Mouse (Mus musculus): ENCODE results near the gene Pes1. TPM values are rescaled to one million over a fixed set of nuclear protein-coding genes. Genes with fewer than 3 reads are reported as not detected.
"Not testable (repeated sequence)": the region's sequence is repeated elsewhere in the genome, so short reads cannot be mapped to it uniquely, and the experiment has no call there.

Gene Pes1
- polyA plus RNA-seq, 1 experiment: 146 TPM

DNA sequence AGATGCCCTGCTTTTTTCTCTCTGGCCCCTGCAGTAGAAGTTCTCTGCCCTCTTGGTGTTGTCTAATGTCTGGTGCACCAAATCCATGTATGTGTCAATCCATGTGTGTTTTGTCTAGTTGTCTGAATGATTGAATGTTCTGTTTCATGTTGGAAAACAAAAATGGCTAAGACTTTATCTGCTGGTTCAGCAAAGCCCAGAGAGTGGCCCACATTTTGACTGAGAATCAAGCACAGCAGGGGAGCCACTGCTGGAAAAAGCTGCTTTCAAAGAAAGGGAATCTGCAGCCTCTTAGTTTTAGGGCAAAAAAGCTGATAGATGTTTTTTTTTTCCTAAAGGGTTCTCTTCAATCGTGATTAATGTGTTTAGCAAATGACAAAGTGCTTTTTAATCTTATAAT, 17.4 kb upstream of the Pes1 start:
- H3K4me3 ChIP-seq (ENCODE audit: insufficient read depth, poor library complexity, severe bottlenecking): no peak overlapping the region
- TF ChIP-seq MYOD1 (IDR thresholded peaks at IDR 0.05; ENCODE audit: control insufficient read depth, insufficient read length, low read depth) (no peak), MYOG (IDR thresholded peaks at IDR 0.05; ENCODE audit: control insufficient read depth, extremely low read depth, insufficient read length) (no peak), CEBPB (IDR thresholded peaks at IDR 0.05; ENCODE audit: low read depth) (no peak), FOSL1 (IDR thresholded peaks at IDR 0.05; ENCODE audit: insufficient read depth, low read length, poor library complexity, severe bottlenecking) (no peak), MAX (IDR thresholded peaks at IDR 0.05) (no peak), USF1 (IDR thresholded peaks at IDR 0.05; ENCODE audit: low read depth) (no peak), CTCF (IDR thresholded peaks at IDR 0.05; ENCODE audit: control insufficient read depth, insufficient read depth, insufficient read length) (no peak)
- H3K27me3 ChIP-seq (ENCODE audit: control insufficient read depth, insufficient read depth, insufficient read length): peaks cover 15% of the 10 kb centered on the region

DNA sequence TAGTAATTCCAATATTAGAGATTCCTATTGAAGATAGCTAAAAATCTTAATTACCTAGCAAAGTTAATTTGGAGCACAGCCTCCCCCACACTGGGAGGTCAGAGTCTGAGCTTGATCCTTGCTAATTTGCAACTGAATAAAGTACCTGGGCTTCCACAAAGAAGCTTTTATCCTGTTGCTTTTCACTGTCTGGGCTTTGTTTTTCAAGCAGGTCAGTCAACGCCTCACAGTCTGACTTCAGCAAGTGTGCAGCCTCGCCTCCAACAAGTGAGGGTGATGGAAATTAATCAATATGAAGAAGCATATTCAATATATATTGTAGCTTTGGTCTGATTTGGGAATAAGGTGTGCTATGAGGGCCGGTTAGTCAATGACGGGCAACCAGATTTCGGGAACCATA, 8.9 kb upstream of the Pes1 start:
- not testable (repeated sequence) for H3K79me2 ChIP-seq (ENCODE audit: control insufficient read depth, insufficient read depth); H3K79me3 ChIP-seq (ENCODE audit: low read depth); H3K4me3 ChIP-seq (ENCODE audit: insufficient read depth, poor library complexity, severe bottlenecking)

More for the DNA sequence above, 17.4 kb upstream of the Pes1 start:
- no peaks in the 10 kb centered on the region for H3K36me3 ChIP-seq (ENCODE audit: control insufficient read depth, insufficient read depth)
- H3K79me2 ChIP-seq (ENCODE audit: control insufficient read depth, insufficient read depth): no peaks in the 10 kb centered on the region
- no peak overlapping the region for H3ac ChIP-seq (ENCODE audit: control insufficient read depth, insufficient read length, low read depth)
- no peaks in the 10 kb centered on the region for H3K79me3 ChIP-seq (ENCODE audit: low read depth)

DNA sequence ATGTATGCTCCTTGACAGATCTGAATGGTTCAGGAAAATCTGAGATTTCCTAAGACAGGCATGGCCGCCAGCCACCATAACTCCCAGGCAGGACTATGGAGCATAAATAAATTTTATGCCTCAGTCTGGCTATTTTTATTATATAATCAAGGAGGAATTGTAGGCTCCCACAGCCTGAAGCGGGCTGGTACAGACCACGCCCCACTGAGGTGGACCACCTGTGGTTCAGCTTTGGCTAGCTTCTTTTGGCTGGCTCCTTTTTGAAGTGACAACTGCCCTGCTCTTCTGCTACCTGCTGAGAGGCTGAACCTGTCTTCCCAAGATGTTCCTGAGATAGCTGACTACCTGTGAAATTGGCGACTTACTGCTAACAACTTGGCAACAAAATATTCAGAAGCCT, 8.4 kb upstream of the Pes1 start:
- H3ac ChIP-seq (ENCODE audit: control insufficient read depth, insufficient read length, low read depth); H3K4me3 ChIP-seq (ENCODE audit: insufficient read depth, poor library complexity, severe bottlenecking); H3K36me3 ChIP-seq (ENCODE audit: control insufficient read depth, insufficient read depth); H3K79me3 ChIP-seq (ENCODE audit: low read depth); H3K79me2 ChIP-seq (ENCODE audit: control insufficient read depth, insufficient read depth): not testable (repeated sequence)
- H3K27me3 ChIP-seq (ENCODE audit: control insufficient read depth, insufficient read depth, insufficient read length): peaks cover 18% of the 10 kb centered on the region

More for the DNA sequence above, 8.9 kb upstream of the Pes1 start:
- not testable (repeated sequence) for H3ac ChIP-seq (ENCODE audit: control insufficient read depth, insufficient read length, low read depth); H3K36me3 ChIP-seq (ENCODE audit: control insufficient read depth, insufficient read depth)
- H3K27me3 ChIP-seq (ENCODE audit: control insufficient read depth, insufficient read depth, insufficient read length): peaks cover 18% of the 10 kb centered on the region

DNA sequence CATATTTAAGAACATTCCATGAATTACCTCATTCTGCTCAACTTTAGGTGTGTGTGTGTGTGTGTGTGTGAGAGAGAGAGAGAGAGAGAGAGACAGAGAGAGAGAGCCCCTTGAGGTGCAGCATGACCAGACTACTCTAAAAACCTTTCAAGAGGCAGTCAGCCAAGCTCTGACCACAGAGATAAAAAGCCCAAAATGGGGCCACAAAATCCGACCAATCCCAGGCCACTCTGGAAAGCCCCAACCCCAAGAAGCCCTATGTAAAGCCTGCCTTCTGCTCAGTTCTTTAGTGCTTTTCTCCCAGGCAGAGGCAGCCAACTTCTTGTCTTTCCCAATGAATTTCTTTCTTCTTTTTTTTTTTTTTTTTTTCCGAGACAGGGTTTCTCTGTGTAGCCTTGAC, 2.9 kb upstream of the Pes1 start:
- peaks cover 22% of the 10 kb centered on the region for H3K79me2 ChIP-seq (ENCODE audit: control insufficient read depth, insufficient read depth)
- H3K4me3 ChIP-seq (ENCODE audit: insufficient read depth, poor library complexity, severe bottlenecking): no peak overlapping the region
- peaks cover 21% of the 10 kb centered on the region for H3K79me3 ChIP-seq (ENCODE audit: low read depth)
- peaks cover 15% of the 10 kb centered on the region for H3K27me3 ChIP-seq (ENCODE audit: control insufficient read depth, insufficient read depth, insufficient read length)
- TF ChIP-seq MYOD1 (IDR thresholded peaks at IDR 0.05; ENCODE audit: control insufficient read depth, insufficient read length, low read depth): no peak
- TF ChIP-seq MYOG (IDR thresholded peaks at IDR 0.05; ENCODE audit: control insufficient read depth, extremely low read depth, insufficient read length): no peak
- TF ChIP-seq USF1 (IDR thresholded peaks at IDR 0.05; ENCODE audit: low read depth): no peak
- TF ChIP-seq FOSL1 (IDR thresholded peaks at IDR 0.05; ENCODE audit: insufficient read depth, low read length, poor library complexity, severe bottlenecking): no peak
- TF ChIP-seq MAX (IDR thresholded peaks at IDR 0.05): no peak
- TF ChIP-seq CEBPB (IDR thresholded peaks at IDR 0.05; ENCODE audit: low read depth): no peak
- no peak for TF ChIP-seq CTCF (IDR thresholded peaks at IDR 0.05; ENCODE audit: control insufficient read depth, insufficient read depth, insufficient read length)
- H3K36me3 ChIP-seq (ENCODE audit: control insufficient read depth, insufficient read depth): peaks cover under 1% of the 10 kb centered on the region
- H3ac ChIP-seq (ENCODE audit: control insufficient read depth, insufficient read length, low read depth): no peak overlapping the region

DNA sequence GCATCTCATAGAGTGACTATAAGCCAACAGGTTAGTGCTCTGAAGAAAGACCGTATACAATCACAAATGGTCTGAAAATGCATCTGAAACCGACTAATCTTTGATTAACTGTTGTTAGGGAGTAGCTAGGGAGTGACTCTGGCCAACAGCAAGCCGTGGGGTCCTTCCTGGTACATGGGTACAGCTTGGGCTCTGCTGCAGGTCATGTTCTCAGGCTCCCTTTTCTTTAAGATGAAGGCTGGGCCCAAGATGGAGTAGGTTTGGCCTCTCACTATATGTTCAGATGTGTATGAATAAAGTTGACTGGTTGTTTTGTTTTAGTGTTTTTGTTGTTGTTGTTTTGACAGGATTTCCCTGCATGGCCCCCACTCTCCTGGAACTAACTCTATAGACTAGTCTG, 2.0 kb upstream of the Pes1 start:
- Histone ChIP-seq H3K79me2 (ENCODE audit: control insufficient read depth, insufficient read depth) (peaks cover 31% of the 10 kb centered on the region), H3K4me3 (ENCODE audit: insufficient read depth, poor library complexity, severe bottlenecking) (no peak overlapping the region), H3ac (ENCODE audit: control insufficient read depth, insufficient read length, low read depth) (no peak overlapping the region), H3K27me3 (ENCODE audit: control insufficient read depth, insufficient read depth, insufficient read length) (peaks cover 8% of the 10 kb centered on the region), H3K36me3 (ENCODE audit: control insufficient read depth, insufficient read depth) (peaks cover 9% of the 10 kb centered on the region), H3K79me3 (ENCODE audit: low read depth) (peaks cover 30% of the 10 kb centered on the region)
- TF ChIP-seq FOSL1 (IDR thresholded peaks at IDR 0.05; ENCODE audit: insufficient read depth, low read length, poor library complexity, severe bottlenecking) (no peak), MYOD1 (IDR thresholded peaks at IDR 0.05; ENCODE audit: control insufficient read depth, insufficient read length, low read depth) (no peak), CEBPB (IDR thresholded peaks at IDR 0.05; ENCODE audit: low read depth) (no peak), CTCF (IDR thresholded peaks at IDR 0.05; ENCODE audit: control insufficient read depth, insufficient read depth, insufficient read length) (no peak), MYOG (IDR thresholded peaks at IDR 0.05; ENCODE audit: control insufficient read depth, extremely low read depth, insufficient read length) (no peak), USF1 (IDR thresholded peaks at IDR 0.05; ENCODE audit: low read depth) (no peak), MAX (IDR thresholded peaks at IDR 0.05) (no peak)

DNA sequence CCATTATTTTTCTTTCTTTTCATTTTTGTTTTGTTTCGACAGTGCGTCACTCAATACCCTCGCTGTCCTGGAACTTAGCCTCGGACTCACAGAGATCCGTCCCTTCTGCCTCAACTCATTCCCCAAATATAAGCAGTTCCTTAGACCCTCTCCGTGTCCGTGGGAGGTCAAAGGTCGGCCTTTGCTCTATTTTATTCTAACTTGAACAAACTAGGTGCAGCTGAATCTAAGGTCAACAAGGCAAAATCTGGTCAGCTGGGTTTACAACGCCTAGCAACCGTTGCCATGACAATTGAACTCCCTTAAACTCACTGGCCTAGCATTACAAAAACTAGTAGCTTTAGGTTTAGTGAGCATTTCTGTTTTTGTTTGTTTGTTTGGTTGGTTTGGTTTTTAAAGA, 620 bp upstream of the Pes1 start:
- Histone ChIP-seq H3K4me3 (ENCODE audit: insufficient read depth, poor library complexity, severe bottlenecking) (no peak overlapping the region), H3K27me3 (ENCODE audit: control insufficient read depth, insufficient read depth, insufficient read length) (no peaks in the 10 kb centered on the region), H3ac (ENCODE audit: control insufficient read depth, insufficient read length, low read depth) (peak overlapping the region; percentile 47), H3K36me3 (ENCODE audit: control insufficient read depth, insufficient read depth) (peaks cover 16% of the 10 kb centered on the region), H3K79me2 (ENCODE audit: control insufficient read depth, insufficient read depth) (peaks cover 45% of the 10 kb centered on the region), H3K79me3 (ENCODE audit: low read depth) (peaks cover 42% of the 10 kb centered on the region)
- TF ChIP-seq CTCF (IDR thresholded peaks at IDR 0.05; ENCODE audit: control insufficient read depth, insufficient read depth, insufficient read length) (no peak), CEBPB (IDR thresholded peaks at IDR 0.05; ENCODE audit: low read depth) (no peak), USF1 (IDR thresholded peaks at IDR 0.05; ENCODE audit: low read depth) (no peak), MYOG (IDR thresholded peaks at IDR 0.05; ENCODE audit: control insufficient read depth, extremely low read depth, insufficient read length) (no peak), FOSL1 (IDR thresholded peaks at IDR 0.05; ENCODE audit: insufficient read depth, low read length, poor library complexity, severe bottlenecking) (no peak), MYOD1 (IDR thresholded peaks at IDR 0.05; ENCODE audit: control insufficient read depth, insufficient read length, low read depth) (no peak), MAX (IDR thresholded peaks at IDR 0.05) (no peak)

Measured in C2C12 (cell line).